In genomic region chr6:72610261-72610660, GRCm38 (mm10) we compare ENCODE assay signal across 27 mouse cellular contexts.
"Had no signal": no experiment of that assay in that cellular context is flagged by ENCODE, and none has a peak within 500 bp of the region (broad histone marks: within the 10 kb centered on the region; RNA-seq: fewer than 3 reads in every experiment).

No protein-coding gene starts in this region.

- DNase-seq: gastrocnemius, postnatal 14 days; gastrocnemius, postnatal 36 days; heart, adult 11 months; heart, adult 2 months; heart, postnatal 14 days; heart, postnatal 36 days; kidney, adult 11 months; kidney, adult 2 months; kidney, adult 9 months; kidney, postnatal 14 days; kidney, postnatal 36 days; layer of hippocampus, adult 9-11 months; liver; liver, embryonic 13.5 days had no signal

- H3K4me3 ChIP-seq: heart, adult 2 months; heart, embryonic 15.5 days; hindbrain, embryonic 13.5 days; hindbrain, embryonic 15.5 days; kidney, embryonic 15.5 days; left cerebral cortex, adult 2 months; limb, embryonic 10.5 days; limb, embryonic 12.5 days; liver, embryonic 13.5 days; liver, embryonic 15.5 days had no signal

- H3K9ac ChIP-seq: heart, embryonic 15.5 days; hindbrain, embryonic 13.5 days; hindbrain, embryonic 15.5 days; kidney, embryonic 15.5 days; limb, embryonic 12.5 days; liver, embryonic 13.5 days; liver, embryonic 15.5 days had no signal

- H3K9me3 ChIP-seq: heart, embryonic 15.5 days; hindbrain, embryonic 13.5 days; hindbrain, embryonic 15.5 days; kidney, embryonic 15.5 days; limb, embryonic 10.5 days; limb, embryonic 12.5 days; liver, embryonic 13.5 days; liver, embryonic 15.5 days had no signal

- H3K27me3 ChIP-seq: heart, embryonic 15.5 days; hindbrain, embryonic 13.5 days; hindbrain, embryonic 15.5 days; kidney, embryonic 15.5 days; limb, embryonic 12.5 days; liver, embryonic 13.5 days; liver, embryonic 15.5 days had no signal

- H3K27ac ChIP-seq: heart, adult 2 months; heart, embryonic 15.5 days; hindbrain, embryonic 13.5 days; hindbrain, embryonic 15.5 days; hindbrain, postnatal 0 days; kidney, embryonic 15.5 days; kidney, postnatal 0 days; left cerebral cortex, adult 2 months; limb, embryonic 10.5 days; limb, embryonic 12.5 days; liver, embryonic 13.5 days; liver, embryonic 15.5 days had no signal

- H3K4me2 ChIP-seq: heart, embryonic 11.5 days; heart, embryonic 15.5 days; hindbrain, embryonic 13.5 days; hindbrain, embryonic 15.5 days; kidney, embryonic 15.5 days; limb, embryonic 12.5 days; liver, embryonic 11.5 days; liver, embryonic 13.5 days; liver, embryonic 15.5 days had no signal

- ATAC-seq: hindbrain, postnatal 0 days; intestine, embryonic 16.5 days had no signal
